In the genomic region with DNA sequence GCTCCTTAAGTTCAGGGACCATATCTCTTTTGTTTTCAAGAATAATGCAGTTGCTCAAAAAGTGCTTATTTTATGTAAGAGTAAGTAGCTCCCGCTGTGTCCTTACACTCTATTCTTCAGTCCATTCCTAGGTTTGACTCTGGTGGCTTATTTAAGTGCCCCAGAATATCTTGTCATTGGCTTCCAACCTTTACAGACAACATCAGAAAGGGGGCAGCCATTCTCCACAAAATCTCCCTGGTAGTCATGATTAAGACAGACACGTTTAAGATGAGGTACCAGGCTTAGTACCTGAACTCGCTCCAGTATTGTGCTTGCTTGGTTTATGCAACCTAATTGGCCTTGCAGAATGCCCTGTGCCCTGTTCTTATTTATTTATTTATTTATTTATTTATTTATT, we compare ENCODE assay signal across 11 mouse cellular contexts.
DNase-seq lines count a peak whose midpoint lies in the region; ATAC-seq and TF ChIP-seq lines count a peak whose summit lies in the region.
"Had no signal": no experiment of that assay in that cellular context is flagged by ENCODE, and none has a peak within 500 bp of the region (broad histone marks: within the 10 kb centered on the region; RNA-seq: fewer than 3 reads in every experiment).

No protein-coding gene starts in this region.

- TF ChIP-seq CTCF in kidney, postnatal 0 days (IDR thresholded peaks at IDR 0.05; ENCODE audit: low read depth), result peak; percentile 39; the same call in 1 of the 2 replicates

- H3K9ac ChIP-seq in forebrain, embryonic 14.5 days (ENCODE audit: low read length), result no peak overlapping the region
- H3K9ac ChIP-seq in kidney, postnatal 0 days (ENCODE audit: low read depth, low read length), result no peak overlapping the region
- H3K9ac ChIP-seq: limb, embryonic 12.5 days had no signal

- H3K27me3 ChIP-seq in forebrain, embryonic 14.5 days (replicated peaks; ENCODE audit: control insufficient read depth, insufficient read depth, low read length), result no peaks in the 10 kb centered on the region
- H3K27me3 ChIP-seq in forebrain, embryonic 10.5 days (ENCODE audit: poor library complexity, severe bottlenecking), result peaks cover 28% of the 10 kb centered on the region
- H3K27me3 ChIP-seq in kidney, postnatal 0 days (ENCODE audit: insufficient read depth, low read length), result no peaks in the 10 kb centered on the region
- H3K27me3 ChIP-seq: limb, embryonic 12.5 days had no signal

- H3K36me3 ChIP-seq in forebrain, embryonic 14.5 days (ENCODE audit: control insufficient read depth, insufficient read depth, low read length), result no peaks in the 10 kb centered on the region
- no peaks in the 10 kb centered on the region for H3K36me3 ChIP-seq in forebrain, embryonic 10.5 days (replicated peaks)
- no peaks in the 10 kb centered on the region for H3K36me3 ChIP-seq in kidney, postnatal 0 days (ENCODE audit: insufficient read depth, low read length)

- peak; percentile 53 for DNase-seq in forebrain, embryonic 14.5 days (ENCODE audit: low spot score)
- DNase-seq in forebrain, embryonic 10.5 days (ENCODE audit: extremely low spot score, low spot score), result no peak
- DNase-seq in kidney, postnatal 0 days (ENCODE audit: low spot score), result peak; percentile 67
- DNase-seq in kidney, postnatal 4 days, result no peak
- DNase-seq in NIH3T3 (ENCODE audit: low read depth), result peak; percentile 25
- peak; percentile 52 for DNase-seq in lung, postnatal 36 days
- no peak for DNase-seq in spleen, postnatal 4 days (ENCODE audit: low spot score in 2 of 2)
- no peak for DNase-seq in right cerebral cortex, postnatal 25 days
- DNase-seq: right cerebral cortex, postnatal 4 days; thymus, postnatal 4 days had no signal

- ATAC-seq in forebrain, embryonic 14.5 days, result no peak
- no peak for ATAC-seq in kidney, postnatal 0 days (replicated peaks; ENCODE audit: low FRiP score, low read depth)

- WGBS in forebrain, embryonic 14.5 days, result 61% methylated on average over 3 of the region's 3 CpGs
- WGBS in forebrain, embryonic 10.5 days, result 71% methylated on average over 3 of the region's 3 CpGs
- WGBS in kidney, postnatal 0 days, result 53% methylated on average over 3 of the region's 3 CpGs

- peak overlapping the region; percentile 71; the same call in 1 of the 2 replicates for H3K4me3 ChIP-seq in forebrain, embryonic 14.5 days (ENCODE audit: low read depth, low read length)
- H3K4me3 ChIP-seq in forebrain, embryonic 10.5 days, result no peak overlapping the region
- H3K4me3 ChIP-seq in kidney, postnatal 0 days (replicated peaks; ENCODE audit: low read depth, low read length), result no peak overlapping the region
- H3K4me3 ChIP-seq: limb, embryonic 12.5 days had no signal

- H3K4me2 ChIP-seq in forebrain, embryonic 14.5 days (ENCODE audit: low read length), result peak overlapping the region; percentile 81
- no peak overlapping the region for H3K4me2 ChIP-seq in kidney, postnatal 0 days (ENCODE audit: low read length)
- H3K4me2 ChIP-seq: limb, embryonic 12.5 days had no signal

- H3K27ac ChIP-seq in forebrain, embryonic 14.5 days (ENCODE audit: low read depth, low read length), result no peak overlapping the region
- no peak overlapping the region for H3K27ac ChIP-seq in forebrain, embryonic 10.5 days
- no peak overlapping the region for H3K27ac ChIP-seq in kidney, postnatal 0 days
- H3K27ac ChIP-seq: limb, embryonic 12.5 days had no signal

- no peaks in the 10 kb centered on the region for H3K9me3 ChIP-seq in forebrain, embryonic 14.5 days (replicated peaks; ENCODE audit: control insufficient read depth, low read length)
- H3K9me3 ChIP-seq in forebrain, embryonic 10.5 days, result no peaks in the 10 kb centered on the region
- no peaks in the 10 kb centered on the region for H3K9me3 ChIP-seq in kidney, postnatal 0 days (replicated peaks; ENCODE audit: low read length)
- H3K9me3 ChIP-seq: limb, embryonic 12.5 days had no signal

- peaks cover 9% of the 10 kb centered on the region for H3K4me1 ChIP-seq in forebrain, embryonic 14.5 days (ENCODE audit: control insufficient read depth, insufficient read depth, low read length)
- H3K4me1 ChIP-seq in forebrain, embryonic 10.5 days, result peaks cover 27% of the 10 kb centered on the region
- peaks cover 9% of the 10 kb centered on the region; the same call in 1 of the 2 replicates for H3K4me1 ChIP-seq in kidney, postnatal 0 days (replicated peaks; ENCODE audit: insufficient read depth, low read length)

Comparison
In these comparisons a context has a peak if more than half of its experiments do, and no peak if none do; other contexts are left out.
1. DNase-seq: peak in forebrain, embryonic 14.5 days (single experiment), kidney, postnatal 0 days (single experiment), NIH3T3 (single experiment) and lung, postnatal 36 days (single experiment); none in forebrain, embryonic 10.5 days (single experiment), kidney, postnatal 4 days (0 of 2), spleen, postnatal 4 days (0 of 2) and right cerebral cortex, postnatal 25 days (single experiment).